Mouse (Mus musculus) left cerebral cortex, adult 18-20 months (tissue): Measurements from ENCODE around the gene Mphosph9. TPM values are rescaled to one million over a fixed set of nuclear protein-coding genes. Genes with fewer than 3 reads are reported as not detected.
"Not testable (repeated sequence)": the region's sequence is repeated elsewhere in the genome, so short reads cannot be mapped to it uniquely, and the experiment has no call there.

Experiments used
- DNase-seq, 2 experiments: peaks; one replicate each; pipeline ENCODE4 v3.0.0; 2021 to 2022; ENCODE audit warnings: low spot score in 2 of 2, mixed read lengths in 1 of 2
- total RNA-seq, 2 experiments: library from RNA; stranded (reverse); gene quantifications; 2 replicates each; pipeline ENCODE4 v1.2.3; 2021

Mphosph9 gene
- total RNA-seq, 2 experiments from 2014 or later = 13.8 to 22.5 TPM

DNA sequence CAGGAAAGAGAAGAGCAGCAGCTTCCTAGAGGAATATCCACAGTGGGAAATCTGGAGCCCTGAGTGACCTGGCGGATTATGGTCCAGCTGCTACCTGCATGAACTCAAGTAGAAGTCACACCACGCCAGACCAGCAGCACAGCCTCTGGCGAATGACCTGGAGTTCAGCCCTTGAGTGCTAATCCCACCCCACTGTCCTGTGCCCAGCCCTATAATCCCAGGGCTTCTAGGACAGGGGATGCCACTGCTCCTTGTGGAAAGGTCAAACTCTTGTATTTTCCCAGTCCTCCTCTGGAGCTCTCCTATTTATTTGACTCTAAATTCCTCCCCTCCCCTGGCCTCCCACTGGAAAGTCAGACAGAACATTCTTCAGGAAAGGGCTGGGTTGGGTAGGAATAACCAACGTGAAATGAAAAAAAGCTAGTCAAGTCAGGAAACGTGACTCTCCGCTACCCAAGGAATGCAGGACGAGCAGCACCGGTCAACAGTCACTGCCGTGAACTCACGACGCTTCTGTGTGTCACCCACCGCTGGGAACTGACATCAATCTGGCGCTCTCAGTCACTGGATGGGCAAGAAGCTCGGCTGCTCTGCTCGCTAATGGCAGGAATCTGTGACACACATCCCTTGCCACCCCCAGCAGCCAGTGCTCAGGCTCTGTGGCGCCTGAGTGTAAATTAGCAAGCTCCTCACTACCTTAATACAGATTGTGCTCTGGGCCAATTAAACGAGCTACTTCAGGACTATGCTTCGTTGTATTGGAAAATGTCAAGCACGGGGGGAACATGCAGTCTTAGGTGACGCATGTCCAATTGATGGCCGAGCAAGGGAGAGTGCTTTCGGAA, 86.7 kb downstream of the Mphosph9 start:
- peak in 1 of 2 experiments; percentile 38 for DNase-seq

DNA sequence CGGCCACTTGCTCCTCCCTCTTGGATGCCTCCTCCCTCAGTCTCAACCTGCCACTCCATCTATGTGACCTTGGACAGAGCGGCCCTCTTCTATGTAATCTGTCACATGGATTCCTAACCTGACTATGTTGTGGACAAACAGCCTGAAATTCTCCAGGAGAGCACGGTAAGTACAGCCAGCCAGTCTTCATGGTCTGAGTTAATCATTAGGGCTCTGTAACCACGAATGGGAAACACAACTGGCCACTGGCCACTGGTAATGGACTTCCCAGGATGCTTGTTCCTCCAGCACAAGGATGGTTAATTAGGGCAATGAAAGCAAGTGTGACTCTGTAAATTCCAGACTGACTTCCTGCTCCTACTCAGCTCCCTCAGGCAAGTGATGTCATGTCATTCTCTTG, 91.6 kb downstream of the Mphosph9 start:
- no peak for DNase-seq

DNA sequence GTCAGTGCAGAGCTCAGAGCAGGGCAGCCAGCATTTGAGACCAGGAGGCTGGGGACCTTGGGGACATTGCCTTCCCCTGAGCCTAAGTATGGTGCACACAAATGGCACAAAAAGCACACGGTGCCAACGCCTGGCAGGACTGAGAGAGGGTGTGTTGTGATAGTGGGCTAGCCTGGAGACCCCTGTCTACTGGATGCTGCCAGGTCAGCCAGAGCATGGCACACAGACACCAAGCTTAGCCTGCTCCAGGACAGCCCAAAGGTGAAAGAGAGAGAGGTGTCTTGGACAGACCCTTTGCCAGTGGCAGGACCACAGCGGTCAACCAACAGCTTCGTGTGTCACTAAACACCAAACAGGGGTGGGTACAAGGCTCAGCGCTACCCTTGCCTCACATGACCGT, 93.0 kb downstream of the Mphosph9 start:
- no peak for DNase-seq

DNA sequence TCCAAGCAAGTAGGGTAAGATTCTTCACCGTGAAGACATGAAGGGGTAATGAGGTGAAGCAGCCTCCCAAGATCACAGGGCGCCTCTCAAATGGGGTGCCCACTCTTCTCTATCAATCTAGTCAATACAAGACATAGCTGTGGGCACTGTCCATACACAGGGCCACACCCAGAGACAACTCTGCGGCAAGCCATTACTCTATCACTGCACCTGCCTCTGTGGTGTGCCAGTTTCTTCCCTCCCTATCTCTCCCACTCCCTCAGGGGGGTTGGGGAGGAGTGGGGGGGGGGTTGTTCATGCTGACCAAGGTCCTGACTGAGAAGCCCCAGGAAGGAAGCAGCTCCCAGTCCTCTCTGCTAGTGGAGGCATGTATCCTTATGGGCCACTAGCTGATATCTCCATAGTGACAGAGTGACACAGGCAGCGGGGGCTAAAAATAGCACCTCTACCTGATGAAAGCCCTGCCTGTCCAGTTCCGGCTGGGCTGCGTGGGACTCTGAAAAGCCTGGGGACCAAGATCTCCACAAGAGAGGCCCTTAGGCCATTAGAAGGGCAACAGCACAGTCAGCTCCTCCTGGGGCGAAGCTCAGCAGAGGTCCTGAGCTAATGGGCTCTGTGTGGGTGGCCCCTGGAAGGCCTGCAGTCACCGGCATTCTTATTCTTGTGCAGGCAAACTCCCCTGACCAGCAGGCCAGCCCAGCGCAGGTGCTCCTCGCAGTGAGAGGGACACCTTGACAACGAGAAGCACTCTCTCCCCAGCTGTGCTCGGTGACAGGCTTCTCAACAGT, 93.7 kb downstream of the Mphosph9 start:
- no peak for DNase-seq

DNA sequence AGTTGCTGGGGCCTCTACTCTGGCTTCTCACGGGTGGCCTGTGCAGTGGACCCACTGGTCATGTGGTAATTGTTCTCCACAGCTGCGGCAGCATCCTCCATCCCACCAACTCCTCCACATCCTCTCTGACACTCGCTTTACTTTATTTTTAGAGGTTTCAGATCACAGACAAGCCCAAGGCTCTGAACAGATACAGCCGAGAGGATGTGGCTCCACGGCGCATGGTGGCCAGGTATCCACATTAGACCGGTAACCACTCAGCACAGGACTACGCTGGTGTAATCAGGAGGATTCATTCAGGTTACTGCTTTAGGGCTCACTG, 94.7 kb downstream of the Mphosph9 start:
- peak in 1 of 2 experiments; percentile 50 for DNase-seq

DNA sequence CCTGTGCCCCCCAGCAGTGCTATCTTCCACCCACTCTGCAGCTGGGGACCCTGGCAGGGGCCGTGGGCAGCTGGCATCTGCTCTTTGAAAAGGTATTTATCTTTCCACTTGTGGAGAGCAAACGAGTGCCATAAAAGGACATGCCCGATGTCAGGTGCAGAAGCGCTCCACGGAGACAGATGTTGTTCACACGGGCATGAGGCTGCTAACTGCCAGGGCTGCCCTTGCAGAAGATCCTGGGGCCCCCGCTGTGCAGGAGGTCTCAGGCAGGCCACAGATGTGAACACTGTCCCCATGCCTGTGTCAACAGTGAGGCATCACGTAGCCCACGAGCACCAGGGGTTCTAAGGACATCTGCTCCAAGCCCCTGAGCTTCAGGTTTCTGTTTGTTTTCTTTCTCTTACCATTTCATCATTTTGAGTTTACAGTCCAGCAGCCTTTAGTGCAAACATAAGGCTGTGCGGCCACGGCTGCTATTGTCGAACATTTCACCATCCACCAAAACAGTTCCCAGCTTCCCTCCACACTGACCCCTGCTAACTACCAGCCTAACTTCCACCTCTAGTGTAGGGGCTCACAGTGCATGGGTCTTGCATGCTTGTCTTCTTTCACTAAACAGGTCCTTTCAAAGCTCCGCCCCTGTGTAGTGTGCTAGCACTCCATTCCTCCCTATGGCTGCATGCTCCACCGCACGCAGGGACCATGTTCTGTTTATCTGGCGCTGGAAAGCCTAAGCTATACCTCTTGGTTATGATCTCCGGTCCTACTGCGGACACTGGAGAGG, 95.2 kb downstream of the Mphosph9 start:
- no peak for DNase-seq

DNA sequence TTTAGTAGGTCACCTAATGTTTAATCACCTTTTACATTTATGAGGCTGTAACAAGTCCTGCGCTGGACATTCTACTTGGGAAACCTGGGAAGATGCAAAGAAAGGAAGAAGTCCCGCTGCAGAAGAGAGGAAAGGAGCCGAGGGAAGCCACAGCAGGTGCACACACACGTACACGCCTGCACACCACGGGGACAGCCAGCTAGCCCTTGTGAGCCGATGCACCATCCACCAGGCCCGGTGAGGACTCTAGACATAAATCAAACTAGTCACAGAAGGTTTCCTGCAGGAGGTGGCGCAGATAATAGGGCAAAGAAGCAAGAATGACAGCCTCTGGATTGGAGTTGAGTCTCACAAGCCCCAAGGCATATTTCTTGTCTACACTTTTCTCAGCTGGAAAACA, 97.3 kb downstream of the Mphosph9 start:
- no peak for DNase-seq

DNA sequence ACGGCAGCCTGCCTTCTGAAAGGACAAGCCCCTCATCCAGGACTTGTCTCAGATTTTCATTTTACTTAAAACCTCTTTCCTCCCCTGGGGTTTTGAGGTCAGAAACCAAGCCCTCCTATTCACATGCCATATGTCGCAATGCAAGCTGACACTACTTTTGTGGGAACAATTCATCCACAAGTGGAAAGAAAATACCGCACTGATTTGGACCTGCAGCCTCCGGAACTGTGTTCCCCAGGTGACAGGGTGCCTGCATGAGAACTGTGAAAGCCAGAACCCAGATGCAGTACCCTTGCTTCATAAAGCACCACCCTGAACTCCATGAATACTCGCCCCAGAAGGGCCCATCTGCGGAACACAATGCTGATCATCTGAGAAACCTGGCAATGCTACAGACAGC, 100.6 kb downstream of the Mphosph9 start:
- no peak for DNase-seq

DNA sequence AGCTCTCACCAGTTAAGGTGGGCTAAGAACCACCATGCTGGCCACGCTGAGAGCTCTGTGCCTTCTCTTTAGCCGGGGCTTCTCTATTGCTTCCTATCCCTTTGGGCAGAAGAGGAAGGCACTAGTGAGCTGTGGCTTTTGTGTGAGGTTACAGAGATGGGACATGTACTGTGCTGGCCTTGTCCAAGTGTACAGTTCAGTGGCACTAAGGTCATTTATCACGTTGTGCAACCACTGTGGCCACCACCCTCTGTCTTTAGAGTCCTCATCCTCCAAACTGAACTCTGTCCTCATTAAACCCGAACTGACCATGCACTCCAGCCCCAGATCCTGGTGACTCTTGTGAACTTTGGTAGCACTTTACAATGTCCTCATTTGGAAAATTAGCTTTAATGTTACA, 101.3 kb downstream of the Mphosph9 start:
- no peak for DNase-seq

DNA sequence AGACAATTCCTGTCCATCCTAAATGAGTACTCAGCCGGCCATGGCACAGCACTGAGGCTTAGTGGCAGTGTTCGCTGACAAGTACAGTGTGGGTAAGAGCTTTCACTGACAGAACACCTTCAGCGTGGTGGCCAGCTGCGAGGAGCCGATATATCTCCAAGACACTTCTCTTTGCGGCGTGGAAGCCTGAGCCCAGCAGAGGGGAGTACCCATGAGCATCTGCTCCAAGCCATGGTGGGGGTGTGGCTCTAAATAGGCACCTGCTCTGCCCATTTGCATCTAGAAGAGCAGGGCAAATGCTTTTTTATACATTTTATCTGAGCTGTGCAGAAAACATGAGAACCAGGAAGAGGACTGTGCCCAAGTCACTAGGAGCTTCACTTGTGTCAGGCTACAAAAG, 101.9 kb downstream of the Mphosph9 start:
- no peak for DNase-seq

DNA sequence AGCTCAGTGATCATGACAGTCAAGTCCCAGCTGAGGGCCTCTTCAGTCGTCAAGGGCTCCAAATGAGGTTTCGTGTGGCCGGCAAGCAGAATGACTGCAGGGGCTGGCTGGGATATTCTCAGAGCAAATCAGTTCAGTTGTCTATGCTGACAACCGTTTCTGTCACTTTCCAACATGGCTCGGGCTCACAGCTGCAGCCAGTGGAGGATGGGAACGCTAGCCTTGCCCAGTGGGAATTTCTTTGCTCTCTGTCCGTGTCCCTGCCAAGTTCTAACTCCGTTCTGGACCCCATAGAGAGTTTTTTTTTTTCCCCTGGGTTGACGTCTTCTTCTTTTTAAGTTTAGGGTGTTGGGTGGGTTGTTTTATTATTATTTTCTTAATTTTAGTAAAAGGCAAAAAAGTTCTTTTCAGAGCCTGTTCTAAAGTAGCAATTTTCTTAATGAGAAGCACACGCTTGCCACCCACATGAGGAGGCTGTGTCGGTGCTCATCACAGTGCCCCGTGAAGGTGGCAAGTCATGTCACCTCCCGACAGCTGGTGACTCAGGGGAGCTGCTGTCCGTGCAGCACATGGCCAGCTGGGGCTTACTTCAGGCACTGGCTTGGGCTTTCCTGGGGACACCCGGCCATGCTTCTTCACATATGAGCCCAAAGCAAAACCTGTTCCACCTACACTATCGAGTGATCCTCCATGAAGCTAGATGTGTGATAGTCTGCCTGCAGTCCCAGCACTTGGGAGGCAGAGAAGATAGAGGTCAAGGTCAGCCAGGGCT, 103.3 kb downstream of the Mphosph9 start:
- no peak for DNase-seq

DNA sequence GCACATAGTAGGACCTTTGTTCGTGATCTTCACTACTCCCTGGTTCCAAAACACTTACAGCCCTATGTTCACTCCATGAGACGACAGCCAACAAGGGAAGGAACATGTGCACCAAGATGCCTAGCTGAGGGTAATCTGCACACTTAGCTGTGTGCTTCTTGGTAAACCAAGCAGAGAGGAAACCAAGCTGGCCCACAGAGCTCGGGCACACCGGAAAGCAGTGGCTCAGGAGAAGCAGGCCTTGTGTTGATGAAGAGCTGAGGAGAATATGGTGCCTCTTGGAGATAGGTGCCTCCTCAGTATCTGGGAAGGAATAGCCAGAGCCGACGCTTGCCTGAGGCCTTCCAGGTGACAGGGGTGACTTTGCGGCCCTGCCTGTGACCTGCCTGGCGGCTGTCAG, 104.2 kb downstream of the Mphosph9 start:
- no peak for DNase-seq

DNA sequence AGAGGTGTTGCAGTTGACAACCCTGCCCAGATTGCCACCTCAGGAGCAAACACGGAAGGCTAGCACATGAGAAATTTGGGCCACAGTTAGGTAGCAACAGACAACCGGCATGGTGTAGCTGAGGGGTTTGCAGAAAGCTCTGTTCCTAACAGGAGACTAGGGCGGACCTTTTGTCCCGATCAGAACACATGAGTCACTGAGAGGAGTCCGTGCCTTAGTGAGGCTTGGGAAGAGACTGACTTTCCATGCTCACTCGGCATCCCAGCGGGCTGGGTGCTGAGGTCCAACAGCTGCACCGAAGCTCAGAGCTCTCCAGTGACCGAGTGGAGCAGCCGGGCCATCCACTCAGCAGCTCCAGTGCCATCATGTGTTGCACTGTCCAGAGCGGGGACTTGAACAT, 105.1 kb downstream of the Mphosph9 start:
- DNase-seq = no peak

DNA sequence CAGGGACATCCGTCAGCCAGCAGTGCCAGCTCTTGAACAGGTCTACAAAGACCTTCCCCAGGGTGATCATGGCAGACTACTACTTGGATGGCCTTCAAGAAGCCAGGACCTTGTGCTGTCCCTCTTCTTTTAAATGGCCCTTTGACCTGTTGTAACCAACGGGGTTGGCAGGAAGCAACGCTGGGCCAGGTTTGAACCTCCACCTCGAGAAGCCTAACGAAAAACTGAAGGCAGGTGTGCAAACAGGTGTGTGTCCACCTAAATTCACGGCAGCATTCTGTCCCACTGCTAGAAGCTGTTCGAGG, 106.1 kb downstream of the Mphosph9 start:
- no peak for DNase-seq

DNA sequence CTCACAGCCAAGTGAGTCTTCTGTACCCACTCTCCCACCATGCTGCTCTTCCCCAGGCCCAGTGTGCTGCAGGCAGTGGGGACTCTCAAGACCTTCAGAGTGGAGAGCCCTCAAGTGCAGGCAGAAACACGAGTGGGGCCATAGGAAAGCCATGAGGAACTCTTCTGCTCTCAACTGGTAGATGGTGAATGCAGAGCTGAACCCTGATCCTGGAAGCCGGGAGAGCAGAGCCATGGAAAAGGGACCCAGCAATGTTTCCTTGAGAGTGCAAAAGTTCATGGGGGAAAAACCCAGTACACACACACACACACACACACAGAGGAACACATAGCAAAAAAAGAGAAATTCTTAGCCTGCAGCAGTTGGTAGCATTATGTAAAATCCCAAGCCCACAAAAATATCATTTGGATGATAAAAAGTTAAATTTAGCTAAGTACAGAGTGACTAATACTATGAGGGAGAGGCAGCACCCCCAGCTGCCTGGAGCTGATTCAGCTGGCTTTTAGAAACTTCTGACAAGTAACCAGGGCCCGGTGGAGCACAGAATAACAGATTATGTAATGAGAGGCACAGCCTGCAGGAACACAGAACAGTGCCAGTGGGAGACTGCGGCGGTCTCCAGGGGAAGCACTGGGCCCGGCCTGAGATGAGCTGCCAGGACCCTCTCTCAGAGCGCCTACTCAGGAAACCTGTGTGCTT, 106.6 kb downstream of the Mphosph9 start:
- DNase-seq = peak; percentile 75 to 87

DNA sequence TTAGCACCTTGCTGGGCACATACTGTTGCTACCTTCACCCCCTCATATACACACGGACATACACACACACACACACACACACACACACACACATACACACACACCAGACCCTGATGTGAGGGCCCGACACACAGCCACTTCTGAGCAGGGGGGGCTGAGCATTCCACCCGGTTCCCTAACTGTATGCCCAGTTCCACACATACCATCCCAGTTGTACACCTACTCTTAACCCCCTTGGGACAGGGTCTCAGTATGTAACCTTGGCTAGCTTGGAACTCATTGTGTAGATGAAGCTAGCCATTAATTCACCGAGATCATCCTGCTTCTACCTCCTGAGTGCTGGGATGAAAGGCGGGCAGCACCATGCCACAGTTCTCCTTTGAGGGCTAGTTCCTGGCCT, 107.2 kb downstream of the Mphosph9 start:
- DNase-seq = no peak

DNA sequence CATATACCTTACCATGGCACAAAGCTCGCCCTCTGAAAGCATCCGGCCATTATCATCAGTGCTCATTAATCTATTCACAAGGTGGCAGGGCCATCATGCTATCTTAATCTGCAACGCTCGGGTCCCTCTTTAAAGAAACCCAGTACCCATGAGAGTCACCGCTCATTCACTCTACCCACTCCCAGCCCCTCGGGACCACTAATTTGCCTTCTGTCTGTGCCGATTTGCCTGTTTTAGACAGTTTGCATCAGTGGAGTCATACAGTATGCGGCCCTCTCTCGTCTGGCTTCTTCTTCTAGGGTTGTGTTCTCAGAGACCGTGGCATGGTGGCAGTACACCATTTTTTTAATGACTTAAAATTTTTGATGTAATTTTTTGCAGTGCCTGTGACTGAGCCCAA, 108.3 kb downstream of the Mphosph9 start:
- DNase-seq = no peak

DNA sequence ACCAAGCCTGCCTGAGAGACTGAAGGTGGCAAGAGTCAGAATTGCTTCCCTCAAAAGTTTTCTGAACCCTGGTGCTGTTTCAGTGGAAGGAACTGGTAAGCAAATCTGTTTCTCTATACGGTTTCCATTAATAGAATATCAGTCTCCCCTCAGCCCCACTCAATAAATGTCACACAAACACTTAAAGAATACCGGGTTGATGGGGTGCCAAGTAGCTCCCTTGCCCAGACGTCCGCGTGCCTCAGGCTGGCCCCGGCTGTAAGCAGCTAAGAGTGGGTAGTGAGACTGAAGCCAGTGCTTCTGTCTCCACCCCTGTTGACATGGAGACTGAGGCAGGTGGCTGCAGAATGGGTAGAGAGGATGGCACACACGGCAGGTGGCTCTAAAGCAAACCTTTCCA, 108.8 kb downstream of the Mphosph9 start:
- DNase-seq = peak in 1 of 2 experiments; percentile 38

DNA sequence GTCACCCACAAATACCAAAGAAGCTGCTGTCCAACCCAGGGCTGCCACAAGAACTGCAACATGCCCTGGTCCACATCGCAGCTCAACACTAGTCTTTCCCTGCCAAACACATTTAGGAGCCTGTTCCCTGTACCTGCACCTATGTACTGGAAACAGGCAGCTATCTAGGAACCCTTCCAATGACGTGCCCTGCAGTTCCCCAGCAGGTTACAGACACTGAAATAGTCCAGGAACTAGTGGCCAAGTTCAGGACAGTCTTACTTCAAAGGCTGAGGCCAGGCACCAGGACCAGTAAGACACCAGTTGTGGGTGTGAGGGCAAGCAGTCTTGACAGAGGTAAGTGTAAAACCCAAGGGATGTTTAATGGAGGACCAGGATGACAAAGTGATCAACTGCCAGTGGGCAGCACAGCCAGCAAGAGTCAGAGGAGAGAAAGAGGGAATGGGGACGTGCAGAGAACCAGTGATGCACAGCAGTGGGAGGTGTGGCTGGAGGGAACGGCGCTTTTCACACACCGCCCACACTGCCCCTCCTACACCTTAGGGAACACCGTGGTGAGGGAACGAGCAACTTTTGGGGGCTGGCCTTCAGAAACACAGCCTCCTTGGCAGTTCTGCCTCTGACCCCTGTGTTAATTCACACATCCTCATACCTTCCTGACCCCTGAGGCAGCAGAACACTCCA, 110.1 kb downstream of the Mphosph9 start:
- peak; percentile 90 to 92 for DNase-seq

DNA sequence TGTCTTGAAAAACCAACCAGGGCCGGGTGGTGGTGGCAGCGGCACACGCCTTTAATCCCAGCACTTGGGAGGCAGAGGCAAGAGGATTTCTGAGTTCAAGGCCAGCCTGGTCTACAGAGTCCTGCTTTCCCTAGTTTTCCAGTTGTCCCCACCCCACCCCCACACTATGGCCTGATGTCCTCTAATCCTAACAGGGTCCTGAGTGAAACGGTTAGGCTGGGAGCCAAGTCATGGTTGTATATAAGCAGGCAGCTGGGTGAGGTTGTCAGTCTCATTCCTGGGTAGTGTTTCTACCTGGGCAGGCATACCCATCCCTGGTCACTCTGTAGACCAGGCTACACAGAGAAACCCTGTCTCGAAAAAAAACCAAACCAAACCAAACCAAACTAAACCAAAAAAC, 110.7 kb downstream of the Mphosph9 start:
- not testable (repeated sequence) for DNase-seq
